Mouse (Mus musculus) liver, adult (tissue): ENCODE data around the gene Olfr130.

ENCODE experiments used
- GATA4 ChIP-seq: IDR thresholded peaks from 2 replicates; pipeline ENCODE4 v1.6.1; 2014; ENCODE audit warnings: mild to moderate bottlenecking, low read length; ENCODE audit not compliant: insufficient replicate concordance

Gene Olfr130

GRCm38 (mm10) chr17:38063621-38064020, at the start of gene Olfr130:
Gene Olfr130, plus strand, starts transcription at chr17:38063921.
- TF ChIP-seq GATA4, result no peak

- no peak for TF ChIP-seq GATA4
Observed at GRCm38 (mm10) chr17:38016341-38016740, 47.4 kb upstream of the Olfr130 start.

- TF ChIP-seq GATA4, result no peak
Observed at GRCm38 (mm10) chr17:38026297-38026696, 37.4 kb upstream of the Olfr130 start.

GRCm38 (mm10) chr17:38059979-38060378, 3.7 kb upstream of the Olfr130 start, which contains the start of gene Olfr129:
Gene Olfr129, minus strand, starts transcription at chr17:38060079.
- no peak for TF ChIP-seq GATA4

GRCm38 (mm10) chr17:38082364-38082763, 18.6 kb downstream of the Olfr130 start:
- no peak for TF ChIP-seq GATA4

- no peak for TF ChIP-seq GATA4
Observed at GRCm38 (mm10) chr17:38088593-38088992, 24.9 kb downstream of the Olfr130 start, which contains the start of gene Olfr131. Gene Olfr131, minus strand, starts transcription at chr17:38088693.
